Mouse (Mus musculus): ENCODE measurements around the gene Ngb. TPM values are rescaled to one million over a fixed set of nuclear protein-coding genes. Genes with fewer than 3 reads are reported as not detected.

The Ngb gene
- total RNA-seq, 2 experiments from 2014 or later, result 1.5 to 2.6 TPM

GRCm38 (mm10) chr12:87093249-87093648 is 9.1 kb downstream of the Ngb start:
- no peak for DNase-seq (ENCODE audit: low spot score in 2 of 2)

GRCm38 (mm10) chr12:87091916-87092315 is 10.4 kb downstream of the Ngb start:
- no peak for DNase-seq (ENCODE audit: low spot score in 2 of 2)

GRCm38 (mm10) chr12:87089701-87090100 is 12.6 kb downstream of the Ngb start:
- no peak for DNase-seq (ENCODE audit: low spot score in 2 of 2)

GRCm38 (mm10) chr12:87089255-87089654 is 13.1 kb downstream of the Ngb start:
- DNase-seq (ENCODE audit: low spot score in 2 of 2), result no peak

DNA sequence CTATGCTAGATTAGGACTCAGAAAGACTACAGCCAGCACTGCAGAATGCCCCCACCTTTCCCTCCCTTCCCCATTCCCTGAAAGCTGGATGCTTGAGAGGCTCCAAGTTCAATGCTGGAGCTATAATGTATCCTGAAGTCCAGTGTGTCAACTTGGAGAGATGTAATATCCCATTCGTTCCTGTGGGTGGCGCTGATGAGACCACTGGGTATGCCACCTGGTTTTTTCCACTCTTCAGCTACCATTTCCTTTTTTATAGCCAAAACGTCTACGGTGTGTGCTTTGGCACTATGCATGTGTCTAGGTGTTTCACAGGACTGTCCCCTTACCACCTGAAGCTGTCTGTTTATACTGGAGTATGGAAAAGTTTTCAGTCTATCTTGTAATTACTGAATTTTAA is 14.0 kb downstream of the Ngb start:
- no peak for DNase-seq (ENCODE audit: low spot score in 2 of 2)

DNA sequence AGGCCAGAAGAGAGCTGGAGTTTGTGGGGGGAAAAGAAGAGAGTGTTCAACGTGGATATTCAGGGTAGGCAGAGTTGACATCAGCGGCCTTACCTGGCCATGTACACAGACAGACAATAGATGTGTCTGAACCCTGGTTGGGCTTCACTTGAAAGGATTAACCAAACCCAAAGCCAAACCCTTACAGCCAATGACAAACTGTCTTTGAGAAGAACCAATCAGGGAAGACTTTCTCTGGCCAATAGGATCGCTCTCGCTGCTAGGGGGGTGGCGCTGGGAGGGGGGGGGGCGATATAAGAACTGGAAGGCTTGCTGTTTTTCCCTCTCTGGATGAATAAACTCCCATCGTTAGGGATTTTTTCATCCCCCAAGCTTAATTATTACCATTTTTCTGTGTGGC is 15.1 kb downstream of the Ngb start:
- DNase-seq (ENCODE audit: low spot score in 2 of 2), result no peak

- no peak for DNase-seq (ENCODE audit: low spot score in 2 of 2)
Measured at GRCm38 (mm10) chr12:87082797-87083196, 19.5 kb downstream of the Ngb start.

GRCm38 (mm10) chr12:87076610-87077009 is 25.7 kb downstream of the Ngb start:
- DNase-seq (ENCODE audit: low spot score in 2 of 2), result no peak

- no peak for DNase-seq (ENCODE audit: low spot score in 2 of 2)
Measured at GRCm38 (mm10) chr12:87070520-87070919, 31.8 kb downstream of the Ngb start.

DNA sequence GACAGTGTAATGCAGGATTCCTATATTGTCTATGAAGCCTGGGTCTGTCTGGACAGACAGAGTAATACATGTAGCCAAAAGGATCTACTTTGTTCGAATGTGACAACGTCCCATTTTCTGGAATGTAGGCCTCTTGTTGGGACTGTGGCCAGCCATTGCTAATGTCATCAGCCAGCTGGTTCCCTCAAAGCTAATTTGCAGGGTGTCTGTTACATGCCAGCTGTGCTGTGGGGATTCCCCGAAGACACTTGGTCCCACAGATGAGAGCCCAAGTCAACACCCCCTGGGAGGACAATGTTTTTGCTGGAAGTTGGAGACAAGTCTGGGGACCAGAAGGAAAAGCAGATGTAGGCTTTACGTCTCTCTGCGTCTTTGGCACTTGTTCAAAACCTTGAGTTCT is 35.9 kb downstream of the Ngb start:
- peak; percentile 60 to 67 for DNase-seq (ENCODE audit: low spot score in 2 of 2)

GRCm38 (mm10) chr12:87065446-87065845 is 36.9 kb downstream of the Ngb start:
- peak; percentile 19 to 35 for DNase-seq (ENCODE audit: low spot score in 2 of 2)

GRCm38 (mm10) chr12:87057066-87057465 is 45.3 kb downstream of the Ngb start:
- DNase-seq (ENCODE audit: low spot score in 2 of 2), result no peak

- DNase-seq (ENCODE audit: low spot score in 2 of 2), result no peak
Measured at GRCm38 (mm10) chr12:87054873-87055272, 47.5 kb downstream of the Ngb start.

- peak; percentile 91 to 92 for DNase-seq (ENCODE audit: low spot score in 2 of 2)
Measured at GRCm38 (mm10) chr12:87052661-87053321, 49.5 kb downstream of the Ngb start.

DNA sequence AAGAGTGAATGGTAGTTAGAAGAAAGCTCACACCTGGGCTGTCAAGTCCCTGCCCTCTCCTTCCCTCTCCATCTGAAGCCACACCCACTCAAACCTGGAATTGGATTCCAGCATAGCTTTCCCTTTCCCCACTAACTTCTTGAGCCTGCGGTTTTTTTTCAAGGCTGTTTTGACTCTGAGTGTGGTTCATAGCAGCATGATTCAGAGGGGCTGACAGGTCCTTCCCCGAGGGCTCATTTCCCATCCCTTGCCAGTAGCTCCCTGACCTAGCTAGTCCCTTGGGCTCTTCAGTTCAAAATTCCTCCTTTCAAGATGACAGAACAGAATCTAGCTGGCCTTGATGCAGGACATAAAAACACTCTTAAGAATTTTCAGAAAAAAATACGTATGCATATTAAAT is 54.8 kb downstream of the Ngb start:
- no peak for DNase-seq (ENCODE audit: low spot score in 2 of 2)

Other genes with a start within 250 kb of the Ngb start
- 10 to 100 TPM; 64.9 to 65.1 TPM for gene Irf2bpl, start 217.7 kb downstream of the Ngb start, total RNA-seq (2021)
- 10 to 100 TPM; 60.4 to 63.6 TPM for gene Cipc, start 155.5 kb downstream of the Ngb start, total RNA-seq (2021)
- gene Zdhhc22, start 112.1 kb downstream of the Ngb start, total RNA-seq (2021), result 10 to 100 TPM in 1 of 2 experiments, 1 to 10 TPM in 1; 9.3 to 22.9 TPM
- gene Tmem63c, start 81.2 kb downstream of the Ngb start, total RNA-seq (2021), result 10 to 100 TPM; 30.3 to 33.4 TPM
- 10 to 100 TPM; 48.6 to 49.3 TPM for gene Gstz1, start 44.6 kb upstream of the Ngb start, total RNA-seq (2021)
- 10 to 100 TPM; 19.0 to 21.3 TPM for gene Pomt2, start 45.4 kb upstream of the Ngb start, total RNA-seq (2021)
- 1 to 10 TPM; 2.5 to 3.7 TPM for gene Samd15, start 97.2 kb upstream of the Ngb start, total RNA-seq (2021)
- gene Tmed8, start 97.9 kb upstream of the Ngb start, total RNA-seq (2021), result 10 to 100 TPM; 26.4 to 26.7 TPM
- 1 to 10 TPM in 1 of 2 experiments, under 1 TPM in 1; 0.93 to 1.2 TPM for gene Noxred1, start 136.2 kb upstream of the Ngb start, total RNA-seq (2021)
- 10 to 100 TPM; 57.5 to 66.0 TPM for gene Vipas39, start 163.7 kb upstream of the Ngb start, total RNA-seq (2021)
- gene Ahsa1, start 163.9 kb upstream of the Ngb start, total RNA-seq (2021), result 100 to 1,000 TPM; 147 to 157 TPM
- gene Ism2, start 197.2 kb upstream of the Ngb start, total RNA-seq (2021), result under 1 TPM; 0.52 to 0.60 TPM

All from layer of hippocampus, postnatal 14 days (tissue).